Mouse (Mus musculus) neural tube, embryonic 15.5 days (tissue): ENCODE results near the gene Hist1h2an. TPM values are rescaled to one million over a fixed set of nuclear protein-coding genes. Genes with fewer than 3 reads are reported as not detected.
"Not testable (repeated sequence)": the region's sequence is repeated elsewhere in the genome, so short reads cannot be mapped to it uniquely, and the experiment has no call there.

Experiments
- ATAC-seq: fragments of 200-750 bp; cut with Nextera tagmentation; 2 replicates; pipeline ENCODE4 v1.8.0; 2017; ENCODE audit warnings: mild to moderate bottlenecking, moderate TSS enrichment, moderate library complexity; ENCODE audit not compliant: low FRiP score
- H3K27ac ChIP-seq: fragments of 300-500 bp; sonication (generic); replicated peaks from 2 replicates; pipeline ENCODE4 v1.5.1; 2015; ENCODE audit warnings: mild to moderate bottlenecking, inconsistent platforms
- H3K27me3 ChIP-seq: fragments of 300-500 bp; sonication (generic); replicated peaks from 2 replicates; pipeline ENCODE4 v1.6.1; 2015; ENCODE audit warnings: inconsistent platforms
- H3K36me3 ChIP-seq: fragments of 300-500 bp; sonication (generic); 2 replicates; pipeline ENCODE4 v1.6.1; 2015; ENCODE audit warnings: inconsistent platforms
- H3K4me1 ChIP-seq: fragments of 300-500 bp; sonication (generic); 2 replicates; pipeline ENCODE4 v1.6.1; 2015; ENCODE audit warnings: inconsistent platforms
- H3K4me2 ChIP-seq: fragments of 300-500 bp; sonication (generic); 2 replicates; pipeline ENCODE4 v1.6.1; 2015; ENCODE audit warnings: inconsistent platforms, mild to moderate bottlenecking, moderate library complexity
- H3K4me3 ChIP-seq: fragments of 300-500 bp; sonication (generic); replicated peaks from 2 replicates; pipeline ENCODE4 v1.5.1; 2015; ENCODE audit warnings: mild to moderate bottlenecking, inconsistent platforms
- H3K9ac ChIP-seq: fragments of 300-500 bp; sonication (generic); replicated peaks from 2 replicates; pipeline ENCODE4 v1.6.1; 2015; ENCODE audit warnings: mild to moderate bottlenecking, inconsistent platforms
- H3K9me3 ChIP-seq: fragments of 300-500 bp; sonication (generic); replicated peaks from 2 replicates; pipeline ENCODE4 v1.6.1; 2016; ENCODE audit warnings: inconsistent platforms
- WGBS: fragments of 180-500 bp; shearing (Covaris S2); methylation state at CpG from one replicate; pipeline ENCODE4 v1.1.7; 2015; ENCODE audit warnings: mixed read lengths; 5-methylcytosine and 5-hydroxymethylcytosine counted together
- polyA plus RNA-seq: library from polyadenylated mRNA; unstranded; fragments of >200 nt; fragmentation: Nextera tagmentation; extraction: Ambion mirVana; gene quantifications from 2 replicates; pipeline ENCODE4 v1.2.1, GENCODE M21; 2015

The Hist1h2an gene
- polyA plus RNA-seq: 4.1 TPM in 1 of 2 replicates, not detected in the other

- 0 out of 2 replicates have a peak within 1 kb of the TSS, but pooled peaks have one; percentile 34 for H3K9ac ChIP-seq
- not testable (repeated sequence) for H3K9me3 ChIP-seq, H3K36me3 ChIP-seq, H3K27me3 ChIP-seq
- H3K4me3 ChIP-seq: peak within 1 kb of the TSS; percentile 40
- H3K4me2 ChIP-seq: peak within 1 kb of the TSS; percentile 67
- peak; percentile 96 for ATAC-seq
- under 1% methylated on average over 38 of the region's 63 CpGs for whole genome bisulfite sequencing
- H3K27ac ChIP-seq: peak within 1 kb of the TSS; percentile 72
- peaks cover 37% of the 10 kb centered on the region for H3K4me1 ChIP-seq
Observed at GRCm38 (mm10) chr13:21786899-21787629, at the start of gene Hist1h2an, which contains the start of gene Hist1h2bp. Hist1h2an (minus strand) TSS chr13:21787218. Hist1h2bp (plus strand) TSS chr13:21787461.

- no CpG with 5 or more reads among the region's 24 CpGs for WGBS
- not testable (repeated sequence) for H3K4me2 ChIP-seq, H3K9me3 ChIP-seq, H3K9ac ChIP-seq, H3K4me1 ChIP-seq, H3K36me3 ChIP-seq, H3K27ac ChIP-seq, H3K4me3 ChIP-seq, H3K27me3 ChIP-seq
- peak; percentile 97 for ATAC-seq
Observed at GRCm38 (mm10) chr13:21833461-21833860, 46.4 kb upstream of the Hist1h2an start, which contains the start of the genes Hist1h2ap and Hist1h2br. Hist1h2ap (minus strand) TSS chr13:21833507. Hist1h2br (plus strand) TSS chr13:21833743.

- not testable (repeated sequence) for H3K27ac ChIP-seq, H3K9ac ChIP-seq, H3K4me1 ChIP-seq, H3K36me3 ChIP-seq, H3K27me3 ChIP-seq, H3K9me3 ChIP-seq
- peak within 1 kb of the TSS; percentile 25; the same call in 1 of the 2 replicates for H3K4me3 ChIP-seq
- ATAC-seq: peak; percentile 89
- 0% methylated on average over 26 of the region's 58 CpGs for WGBS
- peak within 1 kb of the TSS; percentile 48 for H3K4me2 ChIP-seq
Observed at GRCm38 (mm10) chr13:21831418-21832394, 44.7 kb upstream of the Hist1h2an start, which contains the start of gene Hist1h4n. Hist1h4n (minus strand) TSS chr13:21832196.

GRCm38 (mm10) chr13:21830344-21830743 is 43.3 kb upstream of the Hist1h2an start:
- no peak overlapping the region for H3K4me2 ChIP-seq
- H3K27me3 ChIP-seq: no peaks in the 10 kb centered on the region
- no peaks in the 10 kb centered on the region for H3K36me3 ChIP-seq
- no peak overlapping the region for H3K4me3 ChIP-seq
- 88% methylated on average over 10 of the region's 10 CpGs for WGBS
- H3K27ac ChIP-seq: no peak overlapping the region
- H3K9ac ChIP-seq: no peak overlapping the region
- no peaks in the 10 kb centered on the region for H3K9me3 ChIP-seq
- H3K4me1 ChIP-seq: no peaks in the 10 kb centered on the region
- ATAC-seq: no peak

GRCm38 (mm10) chr13:21828511-21828910 is 41.5 kb upstream of the Hist1h2an start:
- Histone ChIP-seq H3K36me3 (no peaks in the 10 kb centered on the region), H3K9ac (no peak overlapping the region), H3K27ac (no peak overlapping the region), H3K27me3 (no peaks in the 10 kb centered on the region), H3K4me1 (no peaks in the 10 kb centered on the region), H3K4me3 (no peak overlapping the region), H3K4me2 (no peak overlapping the region), H3K9me3 (no peaks in the 10 kb centered on the region)
- ATAC-seq: no peak
- WGBS: 84% methylated on average over 3 of the region's 3 CpGs

GRCm38 (mm10) chr13:21820082-21820890 is 33.3 kb upstream of the Hist1h2an start:
- H3K9ac ChIP-seq, H3K36me3 ChIP-seq, ATAC-seq, H3K4me3 ChIP-seq, H3K9me3 ChIP-seq, H3K4me2 ChIP-seq, H3K4me1 ChIP-seq, H3K27me3 ChIP-seq, H3K27ac ChIP-seq: not testable (repeated sequence)
- 79% methylated on average over 7 of the region's 16 CpGs for WGBS

GRCm38 (mm10) chr13:21812092-21812491 is 25.1 kb upstream of the Hist1h2an start:
- H3K4me3 ChIP-seq: peak overlapping the region; percentile 18; the same call in 1 of the 2 replicates
- 1% methylated on average over 14 of the region's 14 CpGs for WGBS

GRCm38 (mm10) chr13:21811539-21811938 is 24.5 kb upstream of the Hist1h2an start, which contains the start of gene Hist1h4m:
Hist1h4m (plus strand) TSS chr13:21811746.
- H3K27me3 ChIP-seq, H3K36me3 ChIP-seq, H3K4me1 ChIP-seq, H3K27ac ChIP-seq, H3K9me3 ChIP-seq, H3K9ac ChIP-seq: not testable (repeated sequence)
- no CpG with 5 or more reads among the region's 24 CpGs for WGBS
- ATAC-seq: peak; percentile 77
- Histone ChIP-seq H3K4me2 (peak within 1 kb of the TSS; percentile 47), H3K4me3 (peak within 1 kb of the TSS; percentile 18; the same call in 1 of the 2 replicates)

More at GRCm38 (mm10) chr13:21812092-21812491, 25.1 kb upstream of the Hist1h2an start:
- not testable (repeated sequence) for H3K27me3 ChIP-seq, ATAC-seq, H3K36me3 ChIP-seq, H3K9ac ChIP-seq, H3K4me1 ChIP-seq, H3K27ac ChIP-seq, H3K9me3 ChIP-seq
- H3K4me2 ChIP-seq: peak overlapping the region; percentile 47

GRCm38 (mm10) chr13:21811074-21811473 is 24.1 kb upstream of the Hist1h2an start:
- not testable (repeated sequence) for H3K9me3 ChIP-seq, H3K4me2 ChIP-seq, H3K27me3 ChIP-seq, H3K4me3 ChIP-seq, H3K27ac ChIP-seq, H3K4me1 ChIP-seq, H3K9ac ChIP-seq, H3K36me3 ChIP-seq
- peak; percentile 15 for ATAC-seq
- WGBS: no CpG with 5 or more reads among the region's 8 CpGs

- not testable (repeated sequence) for H3K27ac ChIP-seq, H3K4me3 ChIP-seq, H3K4me1 ChIP-seq, H3K9ac ChIP-seq, H3K4me2 ChIP-seq, H3K27me3 ChIP-seq, H3K36me3 ChIP-seq, H3K9me3 ChIP-seq
- peak; percentile 98 for ATAC-seq
- no CpG with 5 or more reads among the region's 23 CpGs for WGBS
Observed at GRCm38 (mm10) chr13:21810073-21810472, 23.1 kb upstream of the Hist1h2an start, which contains the start of the genes Hist1h2bq and Hist1h2ao. Hist1h2bq (minus strand) TSS chr13:21810197. Hist1h2ao (plus strand) TSS chr13:21810465.

- WGBS: no CpG with 5 or more reads among the region's 4 CpGs
- not testable (repeated sequence) for H3K9me3 ChIP-seq
- ATAC-seq: peak; percentile 79
Observed at GRCm38 (mm10) chr13:21803058-21803457, 16.0 kb upstream of the Hist1h2an start.

More at GRCm38 (mm10) chr13:21803058-21803457, 16.0 kb upstream of the Hist1h2an start:
- not testable (repeated sequence) for H3K27ac ChIP-seq, H3K4me1 ChIP-seq, H3K4me3 ChIP-seq, H3K4me2 ChIP-seq, H3K27me3 ChIP-seq, H3K9ac ChIP-seq, H3K36me3 ChIP-seq
